Mouse (Mus musculus) midbrain, postnatal 0 days (tissue): ENCODE measurements around the gene Gata5. TPM values are rescaled to one million over a fixed set of nuclear protein-coding genes. Genes with fewer than 3 reads are reported as not detected.

Experiments used
- ATAC-seq: fragments of 200-750 bp; cut with Nextera tagmentation; 2 replicates; pipeline ENCODE4 v1.8.0; 2017; ENCODE audit warnings: moderate number of reproducible peaks, mild to moderate bottlenecking, moderate TSS enrichment, moderate library complexity; ENCODE audit not compliant: low FRiP score
- DNase-seq: peaks from one replicate; pipeline ENCODE4 v3.0.0-alpha.2; 2015; ENCODE audit warnings: low spot score
- H3K27ac ChIP-seq: fragments of 300-500 bp; sonication (generic); 2 replicates; pipeline ENCODE4 v1.5.1; 2014; ENCODE audit warnings: low read depth, mild to moderate bottlenecking, low read length, mixed read lengths
- H3K27me3 ChIP-seq: fragments of 300-500 bp; sonication (generic); 2 replicates; pipeline ENCODE4 v1.6.1; 2014; ENCODE audit warnings: low read length, control low read depth, mixed read lengths; ENCODE audit not compliant: insufficient read depth
- H3K36me3 ChIP-seq: fragments of 300-500 bp; sonication (generic); 2 replicates; pipeline ENCODE4 v1.6.1; 2014; ENCODE audit warnings: low read length, control low read depth, mixed read lengths; ENCODE audit not compliant: insufficient read depth
- H3K4me1 ChIP-seq: fragments of 300-500 bp; sonication (generic); 2 replicates; pipeline ENCODE4 v1.6.1; 2014; ENCODE audit warnings: mild to moderate bottlenecking, control low read depth, antibody characterized with exemption, low read length, mixed read lengths; ENCODE audit not compliant: insufficient read depth
- H3K4me2 ChIP-seq: fragments of 300-500 bp; sonication (generic); 2 replicates; pipeline ENCODE4 v1.6.1; 2014; ENCODE audit warnings: low read depth, mild to moderate bottlenecking, low read length, mixed read lengths; ENCODE audit not compliant: poor library complexity, severe bottlenecking
- H3K4me3 ChIP-seq: fragments of 300-500 bp; sonication (generic); 2 replicates; pipeline ENCODE4 v1.5.1; 2014; ENCODE audit warnings: low read depth, mild to moderate bottlenecking, low read length, moderate library complexity
- H3K9ac ChIP-seq: fragments of 300-500 bp; sonication (generic); replicated peaks from 2 replicates; pipeline ENCODE4 v1.6.1; 2014; ENCODE audit warnings: mild to moderate bottlenecking, low read length, moderate library complexity, mixed read lengths; ENCODE audit not compliant: poor library complexity, severe bottlenecking
- H3K9me3 ChIP-seq: fragments of 300-500 bp; sonication (generic); 2 replicates; pipeline ENCODE4 v1.6.1; 2016; ENCODE audit warnings: low read length, control low read depth
- CTCF ChIP-seq: IDR thresholded peaks from 2 replicates; pipeline ENCODE4 v1.5.1; 2016; ENCODE audit warnings: antibody characterized with exemption, mild to moderate bottlenecking
- WGBS: fragments of 180-500 bp; shearing (Covaris S2); extraction: QIAGEN DNeasy Blood & Tissue Kit; methylation state at CpG from one replicate; pipeline ENCODE4 v1.1.7; 2014; 5-methylcytosine and 5-hydroxymethylcytosine counted together
- polyA plus RNA-seq: library from polyadenylated mRNA; unstranded; fragments of >200 nt; fragmentation: Nextera tagmentation; extraction: Ambion mirVana; gene quantifications from 2 replicates; pipeline ENCODE4 v1.2.1, GENCODE M21; 2015
- total RNA-seq: library from RNA; depleted of rRNA; stranded (reverse); fragments of >200 nt; gene quantifications from 2 replicates; pipeline ENCODE4 v1.2.3, GENCODE M21; 2014

The Gata5 gene
- total and polyA plus RNA-seq, 2 experiments from 2014 or later, result not detected

DNA sequence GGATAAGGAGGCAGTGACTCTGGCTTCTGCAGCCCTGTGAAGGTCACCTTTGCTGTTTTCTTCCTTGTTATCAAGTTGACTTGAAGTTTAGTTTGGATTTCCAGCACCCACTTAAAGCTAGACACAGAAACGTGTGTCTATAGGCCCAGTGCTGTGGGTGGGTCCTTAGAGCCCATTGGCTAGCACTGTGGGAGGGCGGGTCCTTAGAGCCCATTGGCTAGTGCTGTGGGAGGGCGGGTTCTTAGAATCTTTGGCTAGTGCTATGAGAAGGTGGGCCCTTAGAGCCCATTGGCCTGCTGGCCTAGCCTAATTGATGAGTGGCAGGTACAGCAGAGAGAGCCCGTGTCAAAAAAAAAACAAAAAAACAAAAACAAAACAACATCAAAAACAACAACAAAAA lies 14.3 kb downstream of the Gata5 start:
- no peak for ATAC-seq
- H3K9ac ChIP-seq, result no peak overlapping the region
- no peak overlapping the region for H3K27ac ChIP-seq
- H3K9me3 ChIP-seq, result no peaks in the 10 kb centered on the region
- no peak for DNase-seq
- WGBS, result 77% methylated on average over 4 of the region's 4 CpGs
- H3K4me2 ChIP-seq, result no peak overlapping the region
- H3K4me1 ChIP-seq, result no peaks in the 10 kb centered on the region
- H3K4me3 ChIP-seq, result no peak overlapping the region
- H3K27me3 ChIP-seq, result no peaks in the 10 kb centered on the region
- H3K36me3 ChIP-seq, result no peaks in the 10 kb centered on the region
- no peak for TF ChIP-seq CTCF

DNA sequence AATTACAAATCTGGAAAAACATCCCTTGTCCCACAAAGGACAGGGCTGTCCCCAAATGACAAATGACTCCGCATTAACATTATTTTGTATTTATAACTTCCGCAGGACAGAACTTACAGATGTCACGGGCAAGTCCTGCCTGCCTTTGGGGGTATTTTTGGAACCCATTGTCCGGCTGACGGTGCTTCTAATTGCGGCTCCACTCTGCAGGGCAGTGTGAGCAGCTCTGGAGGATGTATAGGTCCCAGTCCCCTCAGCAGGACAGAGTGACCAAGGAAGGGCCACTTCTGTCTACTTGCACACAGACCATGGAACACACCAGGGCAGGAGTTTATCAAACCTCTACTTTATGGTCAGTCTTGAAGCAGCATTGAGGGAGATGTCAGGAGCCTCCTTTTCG lies 16.9 kb downstream of the Gata5 start:
- TF ChIP-seq CTCF, result no peak
- no peaks in the 10 kb centered on the region for H3K36me3 ChIP-seq
- no peaks in the 10 kb centered on the region for H3K4me1 ChIP-seq
- H3K4me3 ChIP-seq, result no peak overlapping the region
- DNase-seq (no peak), ATAC-seq (no peak)
- H3K27me3 ChIP-seq, result no peaks in the 10 kb centered on the region
- no peak overlapping the region for H3K4me2 ChIP-seq
- H3K9ac ChIP-seq, result no peak overlapping the region
- H3K9me3 ChIP-seq, result no peaks in the 10 kb centered on the region
- 85% methylated on average over 7 of the region's 7 CpGs for WGBS
- H3K27ac ChIP-seq, result no peak overlapping the region

DNA sequence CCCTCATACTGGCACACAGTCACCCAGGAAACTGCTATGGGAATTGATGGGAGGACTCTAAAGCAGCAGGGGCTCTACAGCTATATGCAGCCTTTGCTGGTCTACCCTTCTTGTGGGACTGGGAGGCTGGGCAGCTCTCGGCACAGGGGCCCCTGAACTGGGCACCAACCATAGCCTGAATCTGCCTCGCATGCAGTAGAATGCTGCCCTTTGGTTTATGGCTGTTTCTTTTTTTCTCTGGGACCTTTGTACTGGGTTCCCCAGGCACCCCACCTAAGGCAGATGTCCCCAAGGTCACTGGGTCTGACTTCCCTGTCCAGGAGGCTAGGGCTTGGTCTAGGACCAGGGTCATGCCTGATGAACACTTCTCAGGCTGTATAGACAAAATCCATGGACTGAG lies 20.2 kb downstream of the Gata5 start:
- no peak for ATAC-seq
- no peaks in the 10 kb centered on the region for H3K36me3 ChIP-seq
- no peak overlapping the region for H3K4me2 ChIP-seq
- no peak overlapping the region for H3K4me3 ChIP-seq
- H3K9ac ChIP-seq, result no peak overlapping the region
- no peaks in the 10 kb centered on the region for H3K27me3 ChIP-seq
- TF ChIP-seq CTCF, result no peak
- DNase-seq, result no peak
- 72% methylated on average over 2 of the region's 2 CpGs for WGBS
- no peaks in the 10 kb centered on the region for H3K4me1 ChIP-seq
- H3K9me3 ChIP-seq, result no peaks in the 10 kb centered on the region
- H3K27ac ChIP-seq, result no peak overlapping the region

DNA sequence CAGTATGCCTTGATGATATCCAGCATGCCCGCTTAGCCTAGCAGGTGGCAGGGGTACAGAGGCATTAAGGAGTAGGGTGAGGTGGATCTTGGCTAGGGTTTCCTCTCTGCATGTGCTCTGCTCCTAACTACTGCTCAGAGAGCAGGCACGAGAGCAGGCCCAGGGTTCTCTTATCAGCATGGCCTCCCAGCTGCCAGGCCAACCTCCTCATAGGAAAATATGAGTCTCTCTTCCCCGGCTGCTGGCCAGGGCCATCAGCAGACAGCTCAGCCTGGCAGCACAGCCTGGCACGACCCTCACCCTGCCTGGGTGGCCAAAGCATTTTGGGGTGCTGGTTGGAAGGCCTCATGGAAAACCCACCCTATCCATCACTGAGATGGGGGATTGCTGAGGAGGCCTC lies 23.4 kb downstream of the Gata5 start:
- H3K9ac ChIP-seq, result no peak overlapping the region
- no peaks in the 10 kb centered on the region for H3K27me3 ChIP-seq
- no peak overlapping the region for H3K4me3 ChIP-seq
- no peaks in the 10 kb centered on the region for H3K36me3 ChIP-seq
- no peak overlapping the region for H3K4me2 ChIP-seq
- WGBS, result 83% methylated on average over 4 of the region's 4 CpGs
- H3K9me3 ChIP-seq, result no peaks in the 10 kb centered on the region
- DNase-seq, result no peak
- no peak for TF ChIP-seq CTCF
- H3K27ac ChIP-seq, result no peak overlapping the region
- ATAC-seq, result no peak
- H3K4me1 ChIP-seq, result no peaks in the 10 kb centered on the region

DNA sequence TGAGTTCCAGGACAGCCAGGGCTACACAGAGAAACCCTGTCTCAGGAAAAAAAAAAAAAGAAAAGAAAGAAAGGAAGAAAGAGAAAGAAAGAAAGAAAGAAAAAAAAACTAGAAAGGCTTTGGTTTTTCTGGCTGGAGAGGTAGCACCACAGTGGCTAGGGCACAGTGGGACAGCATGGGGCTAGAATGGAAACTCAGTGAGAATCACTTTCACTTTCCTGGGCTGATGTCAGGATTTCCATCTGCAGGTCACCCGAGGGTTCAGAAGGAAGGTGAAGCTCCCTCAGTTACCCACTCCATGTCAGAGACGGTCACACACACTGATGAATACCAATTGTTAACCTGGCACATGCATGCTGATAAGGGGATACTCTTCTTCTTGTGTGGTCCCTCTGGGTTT lies 26.8 kb downstream of the Gata5 start:
- no peak for ATAC-seq
- no peak for TF ChIP-seq CTCF

DNA sequence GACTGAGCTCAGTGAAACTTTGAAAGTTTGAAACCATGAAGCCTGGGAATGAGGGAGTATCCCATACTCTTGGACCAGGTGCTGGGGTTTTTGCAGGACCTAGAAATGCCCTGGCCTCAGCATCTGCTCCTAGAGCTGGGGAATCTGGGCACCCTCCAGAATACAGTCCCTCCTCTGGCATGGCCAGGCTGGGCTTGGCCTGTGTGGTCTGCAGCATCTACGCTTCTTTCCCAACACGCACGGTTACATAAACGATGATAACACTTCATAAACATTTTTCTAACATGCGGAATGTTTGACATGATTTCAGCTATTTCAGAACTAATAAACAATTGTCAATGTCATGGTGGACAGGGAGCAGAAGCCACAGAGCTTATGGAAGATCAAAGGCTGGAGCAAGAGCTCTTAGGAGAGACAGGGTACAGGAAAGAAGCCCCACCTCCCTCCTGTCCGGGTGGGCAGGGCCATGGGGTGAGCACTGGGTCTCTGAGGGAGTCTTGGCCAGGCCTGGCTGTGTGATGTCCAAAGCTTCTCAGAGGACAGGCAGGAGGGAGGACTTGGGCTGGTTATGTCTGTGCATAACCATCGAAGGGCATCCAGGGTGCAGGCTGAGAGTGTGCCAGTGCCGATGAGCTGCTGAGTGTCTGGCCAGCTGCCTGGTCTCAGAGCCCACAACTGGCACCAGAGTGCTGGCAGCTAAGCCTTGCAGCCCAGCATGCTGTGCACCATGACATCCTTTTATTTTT lies 27.9 kb downstream of the Gata5 start:
- no peak for ATAC-seq
- Histone ChIP-seq H3K4me1 (no peaks in the 10 kb centered on the region), H3K9me3 (0 out of 2 replicates have a peak, but pooled peaks cover 2% of the 10 kb centered on the region), H3K4me2 (no peak overlapping the region), H3K36me3 (no peaks in the 10 kb centered on the region), H3K9ac (no peak overlapping the region), H3K27ac (no peak overlapping the region), H3K4me3 (no peak overlapping the region), H3K27me3 (no peaks in the 10 kb centered on the region)
- TF ChIP-seq CTCF, result no peak
- WGBS, result 80% methylated on average over 8 of the region's 8 CpGs
- peak; percentile 61 for DNase-seq

More for the DNA sequence above, 26.8 kb downstream of the Gata5 start:
- H3K9me3 ChIP-seq, result no peaks in the 10 kb centered on the region
- H3K27ac ChIP-seq, result no peak overlapping the region
- DNase-seq, result no peak
- no peaks in the 10 kb centered on the region for H3K36me3 ChIP-seq
- WGBS, result 55% methylated on average over 2 of the region's 2 CpGs
- H3K9ac ChIP-seq, result no peak overlapping the region
- no peak overlapping the region for H3K4me3 ChIP-seq
- H3K27me3 ChIP-seq, result no peaks in the 10 kb centered on the region
- no peaks in the 10 kb centered on the region for H3K4me1 ChIP-seq
- no peak overlapping the region for H3K4me2 ChIP-seq
